Mouse (Mus musculus) thymus, adult 2 months (tissue): ENCODE measurements around the gene Med19. TPM values are rescaled to one million over a fixed set of nuclear protein-coding genes. Genes with fewer than 3 reads are reported as not detected.

Experiments used
- DNase-seq: peaks from one replicate; pipeline ENCODE4 v3.0.0; 2021
- H3K27ac ChIP-seq: fragments of 200-500 bp; 2 replicates; pipeline ENCODE4 v1.5.1; 2012; ENCODE audit warnings: low read length, control low read depth; ENCODE audit not compliant: control insufficient read depth, insufficient read depth
- H3K27me3 ChIP-seq: fragments of 200-500 bp; 2 replicates; pipeline ENCODE4 v1.6.1; 2012; ENCODE audit warnings: mild to moderate bottlenecking, low read length, moderate library complexity, mixed read lengths; ENCODE audit not compliant: control insufficient read depth, insufficient read depth
- H3K36me3 ChIP-seq: fragments of 200-500 bp; 2 replicates; pipeline ENCODE4 v1.6.1; 2012; ENCODE audit warnings: mild to moderate bottlenecking, low read length, moderate library complexity; ENCODE audit not compliant: control insufficient read depth, insufficient read depth
- H3K4me1 ChIP-seq: fragments of 200-500 bp; replicated peaks from 2 replicates; pipeline ENCODE4 v1.6.1; 2012; ENCODE audit warnings: low read length; ENCODE audit not compliant: control insufficient read depth, insufficient read depth
- H3K4me3 ChIP-seq: fragments of 200-500 bp; 2 replicates; pipeline ENCODE4 v1.5.1; 2012; ENCODE audit warnings: mild to moderate bottlenecking, low read length, control low read depth, moderate library complexity; ENCODE audit not compliant: control insufficient read depth, insufficient read depth
- CTCF ChIP-seq: fragments of 200-500 bp; IDR thresholded peaks from 2 replicates; pipeline ENCODE4 v1.5.1; 2012; ENCODE audit warnings: mild to moderate bottlenecking, control low read depth, low read length, moderate library complexity, borderline replicate concordance; ENCODE audit not compliant: control insufficient read depth, poor library complexity, insufficient read depth; ENCODE audit errors: extremely low read depth
- POLR2A ChIP-seq: fragments of 200-500 bp; IDR thresholded peaks from 2 replicates; pipeline ENCODE4 v1.6.1; 2012; ENCODE audit warnings: mild to moderate bottlenecking, low read length, control low read depth, moderate library complexity; ENCODE audit not compliant: control insufficient read depth, poor library complexity, insufficient read depth; ENCODE audit errors: extremely low read depth
- WGBS: fragments of 180-500 bp; shearing (Covaris S2); methylation state at CpG from one replicate; pipeline ENCODE4 v1.1.7; 2018; 5-methylcytosine and 5-hydroxymethylcytosine counted together
- polyA plus RNA-seq: library from polyadenylated mRNA; depleted of rRNA; stranded (reverse); fragments of >200 nt; gene quantifications from 2 replicates; pipeline ENCODE4 v1.2.3, GENCODE M21; 2012

Med19 gene
- polyA plus RNA-seq, 1 experiment = 10.6 TPM

- DNase-seq = no peak
- 94% methylated on average over 1 of the region's 1 CpGs for WGBS
- peaks cover 35% of the 10 kb centered on the region for H3K36me3 ChIP-seq
- no peak overlapping the region for H3K4me3 ChIP-seq
- TF ChIP-seq POLR2A = no peak
- TF ChIP-seq CTCF = no peak
- H3K27ac ChIP-seq = no peak overlapping the region
- H3K4me1 ChIP-seq = no peaks in the 10 kb centered on the region
- no peaks in the 10 kb centered on the region for H3K27me3 ChIP-seq
Measured at GRCm38 (mm10) chr2:84705295-84705694, 27.1 kb downstream of the Med19 start.

DNA sequence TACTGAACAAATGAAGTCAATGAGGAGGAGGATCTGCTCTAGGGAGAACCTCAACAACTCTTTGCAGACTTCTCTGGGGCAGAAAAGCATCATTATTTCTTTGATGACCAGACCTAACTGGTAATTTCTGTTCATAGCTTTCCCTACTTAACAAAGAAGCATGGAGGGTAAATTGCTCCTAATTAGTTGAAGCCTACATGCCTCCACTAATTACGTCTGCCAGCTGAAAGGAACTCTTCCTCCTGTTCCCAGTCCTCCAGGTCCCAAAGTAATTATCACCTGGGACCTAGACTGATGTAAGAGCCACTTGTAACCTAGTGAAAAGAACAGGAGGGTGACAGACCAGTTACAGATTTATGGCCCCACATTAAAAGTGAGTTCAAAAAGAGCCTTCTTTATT lies 29.3 kb downstream of the Med19 start:
- TF ChIP-seq POLR2A = no peak
- TF ChIP-seq CTCF = no peak
- Histone ChIP-seq H3K4me1 (no peaks in the 10 kb centered on the region), H3K4me3 (no peak overlapping the region), H3K27ac (no peak overlapping the region), H3K27me3 (no peaks in the 10 kb centered on the region), H3K36me3 (peaks cover 36% of the 10 kb centered on the region)
- no peak for DNase-seq
- 93% methylated on average over 1 of the region's 1 CpGs for WGBS

DNA sequence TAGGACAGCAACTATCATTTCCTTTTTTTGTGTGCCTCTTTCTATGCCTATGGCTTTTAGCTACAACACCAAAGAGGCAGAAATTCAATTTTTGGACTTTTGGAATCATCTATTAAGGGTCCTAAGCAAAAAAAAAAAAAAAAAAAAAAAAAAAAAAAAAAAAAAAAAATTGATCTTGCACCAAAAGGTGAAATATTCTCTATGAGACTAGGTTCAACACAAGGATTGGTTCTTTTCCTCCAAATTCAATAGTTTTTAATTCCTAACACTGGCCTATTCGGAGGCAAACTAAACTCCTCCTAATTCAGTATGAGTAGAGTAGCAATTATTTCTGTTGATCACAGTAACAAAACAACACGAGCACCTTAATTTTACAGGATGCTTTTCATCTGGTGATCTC lies 33.7 kb downstream of the Med19 start:
- no peak overlapping the region for H3K27ac ChIP-seq
- TF ChIP-seq CTCF = no peak
- no peak for TF ChIP-seq POLR2A
- WGBS = 87% methylated on average over 2 of the region's 2 CpGs
- H3K27me3 ChIP-seq = no peaks in the 10 kb centered on the region
- DNase-seq = no peak
- H3K36me3 ChIP-seq = peaks cover 17% of the 10 kb centered on the region; the same call in 1 of the 2 replicates
- H3K4me3 ChIP-seq = no peak overlapping the region
- H3K4me1 ChIP-seq = peaks cover 3% of the 10 kb centered on the region

DNA sequence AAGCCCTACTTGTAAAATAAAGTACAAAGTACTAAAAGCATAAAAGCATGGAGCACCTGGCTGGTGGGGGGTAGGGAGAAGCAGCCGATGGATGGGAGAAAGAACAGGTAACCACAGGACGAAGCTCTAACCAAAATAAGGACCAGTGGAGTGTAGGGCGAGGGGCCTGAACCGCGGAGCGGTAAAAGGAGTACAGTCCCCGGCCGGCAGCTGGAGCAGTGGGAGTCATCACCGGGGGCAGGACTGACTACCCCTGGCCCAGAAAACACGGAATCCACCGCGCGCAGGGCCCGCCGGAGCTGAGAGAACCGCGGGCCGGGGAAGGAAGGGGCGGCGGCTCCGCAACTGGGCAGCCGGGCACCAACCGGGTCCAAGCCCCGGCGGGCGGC lies 36.2 kb downstream of the Med19 start:
- peak overlapping the region; percentile 82 for H3K4me3 ChIP-seq
- peaks cover 3% of the 10 kb centered on the region for H3K4me1 ChIP-seq
- WGBS = 0% methylated on average over 26 of the region's 26 CpGs

GRCm38 (mm10) chr2:84714811-84715561 lies 36.8 kb downstream of the Med19 start, which contains the start of gene Zdhhc5:
TSS of gene Zdhhc5 (minus strand) at chr2:84715180.
- peak within 1 kb of the TSS; percentile 65 for H3K27ac ChIP-seq
- TF ChIP-seq POLR2A (peak; percentile 67), CTCF (peak; percentile 46)
- H3K4me3 ChIP-seq = peak within 1 kb of the TSS; percentile 82
- DNase-seq = peak; percentile 99
- peaks cover 3% of the 10 kb centered on the region for H3K4me1 ChIP-seq
- H3K36me3 ChIP-seq = peaks cover 8% of the 10 kb centered on the region; the same call in 1 of the 2 replicates
- H3K27me3 ChIP-seq = no peaks in the 10 kb centered on the region
- WGBS = 1% methylated on average over 106 of the region's 107 CpGs

More for the DNA sequence above, 36.2 kb downstream of the Med19 start:
- H3K27ac ChIP-seq = peak overlapping the region; percentile 35; the same call in 1 of the 2 replicates
- TF ChIP-seq CTCF = no peak
- no peak for TF ChIP-seq POLR2A
- no peak for DNase-seq
- peaks cover 8% of the 10 kb centered on the region; the same call in 1 of the 2 replicates for H3K36me3 ChIP-seq
- no peaks in the 10 kb centered on the region for H3K27me3 ChIP-seq

DNA sequence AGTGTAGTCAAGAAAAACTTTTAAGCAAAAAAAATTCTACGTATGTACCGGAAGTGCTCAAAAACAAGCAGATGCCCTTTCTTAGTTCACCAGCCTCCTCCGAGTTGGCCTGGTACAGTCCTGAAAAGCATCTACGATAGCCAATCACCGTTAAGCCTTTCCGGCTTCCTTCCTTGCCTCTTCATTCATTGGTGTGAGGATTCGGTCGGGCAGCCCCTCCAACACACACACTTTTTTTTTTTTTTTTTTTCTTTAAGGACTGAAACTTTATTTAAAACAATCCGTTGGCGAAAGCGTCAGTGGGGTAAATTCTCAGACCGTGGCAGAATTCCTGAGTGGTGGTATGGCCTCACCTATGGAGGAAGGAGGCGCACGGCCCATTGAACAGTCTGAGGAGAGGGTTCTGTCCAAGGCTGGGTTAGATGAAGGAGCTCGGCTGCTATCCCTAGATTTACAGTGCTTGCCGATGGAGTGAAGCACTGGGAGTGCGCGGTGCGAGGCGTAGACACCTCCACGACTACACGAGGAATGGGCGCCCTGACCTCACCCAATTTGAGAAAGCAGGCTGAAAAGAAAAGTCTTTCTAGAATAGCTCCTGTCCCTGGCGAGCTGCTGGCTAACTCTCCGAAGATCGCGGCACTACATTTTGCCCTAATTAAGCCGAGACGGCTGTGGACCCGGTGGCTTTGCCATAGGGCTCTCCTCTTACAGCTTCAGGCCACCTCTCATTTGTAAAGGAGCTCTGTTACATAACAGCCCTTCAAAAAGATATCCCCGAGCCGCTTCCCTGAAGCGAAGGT lies 37.6 kb downstream of the Med19 start:
- no peak for TF ChIP-seq CTCF
- no peak for TF ChIP-seq POLR2A
- Histone ChIP-seq H3K4me3 (peak overlapping the region; percentile 75), H3K4me1 (peaks cover 3% of the 10 kb centered on the region), H3K27me3 (no peaks in the 10 kb centered on the region), H3K27ac (peak overlapping the region; percentile 65), H3K36me3 (peaks cover 1% of the 10 kb centered on the region; the same call in 1 of the 2 replicates)
- under 1% methylated on average over 33 of the region's 33 CpGs for WGBS
- peak; percentile 80 for DNase-seq
